Mouse (Mus musculus) forebrain, postnatal 0 days (tissue): ENCODE measurements around the gene Rnf39. TPM values are rescaled to one million over a fixed set of nuclear protein-coding genes. Genes with fewer than 3 reads are reported as not detected.
"Not testable (repeated sequence)": the region's sequence is repeated elsewhere in the genome, so short reads cannot be mapped to it uniquely, and the experiment has no call there.

ENCODE experiments used
- ATAC-seq: fragments of 200-750 bp; cut with Nextera tagmentation; 2 replicates; pipeline ENCODE4 v1.8.0; 2017; ENCODE audit warnings: mild to moderate bottlenecking, moderate library complexity
- DNase-seq: peaks from one replicate; pipeline ENCODE4 v3.0.0-alpha.2; 2015
- H3K27ac ChIP-seq: fragments of 300-500 bp; sonication (generic); 2 replicates; pipeline ENCODE4 v1.5.1; 2014; ENCODE audit warnings: low read depth, mild to moderate bottlenecking, antibody characterized with exemption, low read length, moderate library complexity, mixed read lengths
- H3K27me3 ChIP-seq: fragments of 300-500 bp; sonication (generic); 2 replicates; pipeline ENCODE4 v1.6.1; 2014; ENCODE audit warnings: mild to moderate bottlenecking, low read length, mixed read lengths; ENCODE audit not compliant: insufficient read depth
- H3K36me3 ChIP-seq: fragments of 300-500 bp; sonication (generic); 2 replicates; pipeline ENCODE4 v1.6.1; 2014; ENCODE audit warnings: mild to moderate bottlenecking, moderate library complexity; ENCODE audit not compliant: insufficient read depth
- H3K4me1 ChIP-seq: fragments of 300-500 bp; sonication (generic); 2 replicates; pipeline ENCODE4 v1.6.1; 2014; ENCODE audit warnings: antibody characterized with exemption; ENCODE audit not compliant: insufficient read depth
- H3K4me2 ChIP-seq: fragments of 300-500 bp; sonication (generic); 2 replicates; pipeline ENCODE4 v1.6.1; 2014; ENCODE audit warnings: low read depth, mild to moderate bottlenecking, moderate library complexity
- H3K4me3 ChIP-seq: fragments of 300-500 bp; sonication (generic); 2 replicates; pipeline ENCODE4 v1.5.1; 2014; ENCODE audit warnings: low read depth, low read length, mixed read lengths
- H3K9ac ChIP-seq: fragments of 300-500 bp; sonication (generic); 2 replicates; pipeline ENCODE4 v1.6.1; 2014; ENCODE audit warnings: mild to moderate bottlenecking
- H3K9me3 ChIP-seq: fragments of 300-500 bp; sonication (generic); 2 replicates; pipeline ENCODE4 v1.6.1; 2016; ENCODE audit warnings: low read length
- CTCF ChIP-seq: sonication (generic); IDR thresholded peaks from 2 replicates; pipeline ENCODE4 v1.5.1; 2016; ENCODE audit warnings: antibody characterized with exemption, control low read depth, low read depth
- WGBS: fragments of 180-500 bp; shearing (Covaris S2); extraction: QIAGEN DNeasy Blood & Tissue Kit; methylation state at CpG from one replicate; pipeline ENCODE4 v1.1.7; 2014; 5-methylcytosine and 5-hydroxymethylcytosine counted together
- polyA plus RNA-seq: library from polyadenylated mRNA; unstranded; fragments of >200 nt; fragmentation: Nextera tagmentation; extraction: Ambion mirVana; gene quantifications from 2 replicates; pipeline ENCODE4 v1.2.1, GENCODE M21; 2015
- total RNA-seq: library from RNA; depleted of rRNA; stranded (reverse); fragments of >200 nt; gene quantifications from 2 replicates; pipeline ENCODE4 v1.2.3, GENCODE M21; 2014

Rnf39 gene
- total and polyA plus RNA-seq, 2 experiments from 2014 or later, result 1.8 to 2.4 TPM

- peaks cover under 1% of the 10 kb centered on the region; the same call in 1 of the 2 replicates for H3K27me3 ChIP-seq
- TF ChIP-seq CTCF, result no peak
- DNase-seq (no peak), ATAC-seq (no peak)
- H3K9ac ChIP-seq, result no peak overlapping the region
- no peak overlapping the region for H3K4me3 ChIP-seq
- H3K27ac ChIP-seq, result no peak overlapping the region
- no peaks in the 10 kb centered on the region for H3K36me3 ChIP-seq
- no peak overlapping the region for H3K4me2 ChIP-seq
- H3K4me1 ChIP-seq, result no peaks in the 10 kb centered on the region
- H3K9me3 ChIP-seq, result no peaks in the 10 kb centered on the region
- WGBS, result 35% methylated on average over 5 of the region's 5 CpGs
These were observed 39.8 kb downstream of the Rnf39 start for GRCm38 (mm10) chr17:36982253-36983155.

GRCm38 (mm10) chr17:36988475-36988874 lies 45.8 kb downstream of the Rnf39 start:
- TF ChIP-seq CTCF, result no peak
- H3K36me3 ChIP-seq, result no peaks in the 10 kb centered on the region
- peak overlapping the region; percentile 14; the same call in 1 of the 2 replicates for H3K4me3 ChIP-seq
- H3K9me3 ChIP-seq, result no peaks in the 10 kb centered on the region
- 8% methylated on average over 24 of the region's 24 CpGs for WGBS
- DNase-seq, result no peak
- 0 out of 2 replicates have a peak, but pooled peaks have one; percentile 27 for ATAC-seq
- H3K4me2 ChIP-seq, result no peak overlapping the region
- no peak overlapping the region for H3K9ac ChIP-seq
- H3K27ac ChIP-seq, result no peak overlapping the region
- peaks cover 16% of the 10 kb centered on the region; the same call in 1 of the 2 replicates for H3K27me3 ChIP-seq
- no peaks in the 10 kb centered on the region for H3K4me1 ChIP-seq

- no peaks in the 10 kb centered on the region for H3K4me1 ChIP-seq
- 23% methylated on average over 5 of the region's 5 CpGs for WGBS
- ATAC-seq, result no peak
These were observed 46.7 kb downstream of the Rnf39 start, which contains the start of gene H2-M5 for GRCm38 (mm10) chr17:36989437-36989836. TSS of gene H2-M5 (minus strand) at chr17:36989537.

GRCm38 (mm10) chr17:36990630-36991029 lies 47.9 kb downstream of the Rnf39 start:
- not testable (repeated sequence) for H3K9me3 ChIP-seq, H3K9ac ChIP-seq, H3K4me3 ChIP-seq, DNase-seq, H3K27ac ChIP-seq, H3K36me3 ChIP-seq, H3K4me2 ChIP-seq, ATAC-seq, H3K4me1 ChIP-seq
- 94% methylated on average over 6 of the region's 6 CpGs for WGBS
- H3K27me3 ChIP-seq, result peaks cover 16% of the 10 kb centered on the region; the same call in 1 of the 2 replicates

More at GRCm38 (mm10) chr17:36989437-36989836, 46.7 kb downstream of the Rnf39 start, which contains the start of gene H2-M5:
- no peak within 1 kb of the TSS for H3K4me2 ChIP-seq
- no peak within 1 kb of the TSS for H3K9ac ChIP-seq
- no peaks in the 10 kb centered on the region for H3K36me3 ChIP-seq
- H3K4me3 ChIP-seq, result peak within 1 kb of the TSS; percentile 14; the same call in 1 of the 2 replicates
- DNase-seq, result no peak
- H3K27me3 ChIP-seq, result peaks cover 16% of the 10 kb centered on the region; the same call in 1 of the 2 replicates
- TF ChIP-seq CTCF, result no peak
- no peak within 1 kb of the TSS for H3K27ac ChIP-seq
- no peaks in the 10 kb centered on the region for H3K9me3 ChIP-seq

- 80% methylated on average over 3 of the region's 3 CpGs for WGBS
- no peaks in the 10 kb centered on the region for H3K9me3 ChIP-seq
- H3K4me1 ChIP-seq, result no peaks in the 10 kb centered on the region
- no peak overlapping the region for H3K9ac ChIP-seq
- H3K4me3 ChIP-seq, result no peak overlapping the region
- TF ChIP-seq CTCF, result no peak
- DNase-seq (no peak), ATAC-seq (no peak)
- no peak overlapping the region for H3K27ac ChIP-seq
- no peaks in the 10 kb centered on the region for H3K36me3 ChIP-seq
- H3K27me3 ChIP-seq, result peaks cover 15% of the 10 kb centered on the region; the same call in 1 of the 2 replicates
- H3K4me2 ChIP-seq, result no peak overlapping the region
These were observed 49.8 kb downstream of the Rnf39 start for GRCm38 (mm10) chr17:36992336-36993104.

- ATAC-seq (no peak), DNase-seq (no peak)
- Histone ChIP-seq H3K27ac (no peak overlapping the region), H3K9ac (no peak overlapping the region), H3K4me1 (no peaks in the 10 kb centered on the region), H3K4me3 (no peak overlapping the region), H3K4me2 (no peak overlapping the region), H3K36me3 (no peaks in the 10 kb centered on the region), H3K9me3 (no peaks in the 10 kb centered on the region), H3K27me3 (peaks cover 8% of the 10 kb centered on the region; the same call in 1 of the 2 replicates)
- TF ChIP-seq CTCF, result no peak
- 88% methylated on average over 4 of the region's 4 CpGs for WGBS
These were observed 51.1 kb downstream of the Rnf39 start for GRCm38 (mm10) chr17:36993770-36994325.
